Mouse (Mus musculus) bone marrow, adult 2 months (tissue): ENCODE results near the gene Ninj2.

Source experiments
- CTCF ChIP-seq: fragments of 200-500 bp; IDR thresholded peaks from 2 replicates; pipeline ENCODE4 v1.5.1; 2011; ENCODE audit warnings: low read length, control low read depth; ENCODE audit not compliant: control insufficient read depth, insufficient read depth
- POLR2A ChIP-seq: fragments of 200-500 bp; IDR thresholded peaks from 2 replicates; pipeline ENCODE4 v1.6.1; 2011; ENCODE audit warnings: low read depth, mild to moderate bottlenecking, control low read depth, low read length, borderline replicate concordance; ENCODE audit not compliant: control insufficient read depth

DNA sequence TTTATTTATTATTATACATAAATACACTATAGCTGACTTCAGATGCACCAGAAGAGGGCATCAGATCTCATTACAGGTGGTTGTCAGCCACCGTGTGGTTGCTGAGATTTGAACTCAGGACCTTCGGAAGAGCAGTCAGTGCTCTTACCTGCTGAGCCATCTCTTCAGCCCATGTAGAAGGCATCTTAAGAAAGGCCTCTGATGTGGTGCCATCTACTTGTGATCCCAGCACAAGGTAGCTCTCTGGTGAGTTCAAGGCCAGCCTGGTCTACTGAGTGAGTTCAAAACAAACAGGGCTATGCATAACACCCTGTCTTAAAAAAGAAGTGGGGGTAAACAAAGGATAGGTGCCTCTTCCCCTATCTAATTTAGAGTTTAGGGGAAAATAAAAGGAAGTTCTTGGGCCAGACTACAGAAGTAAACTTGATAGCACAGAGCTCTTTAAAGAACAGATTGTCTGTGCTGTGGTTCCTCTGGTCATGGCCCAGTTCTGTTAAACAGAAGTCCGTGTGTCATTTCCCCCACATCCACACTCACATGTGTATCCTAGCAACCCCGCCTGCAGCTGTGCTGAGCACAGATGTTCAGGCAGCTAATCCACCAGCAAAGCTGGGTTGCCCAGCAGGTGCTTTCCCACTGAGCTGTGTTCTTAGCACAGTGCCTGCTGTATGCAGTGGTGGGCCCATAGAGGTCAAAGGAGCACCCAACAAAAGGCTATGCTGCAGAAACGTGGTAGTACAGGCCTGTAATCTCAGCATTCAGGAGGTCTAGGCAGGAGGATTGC, 61.6 kb downstream of the Ninj2 start:
- TF ChIP-seq CTCF (no peak), POLR2A (no peak)
